Mouse (Mus musculus) midbrain, embryonic 16.5 days (tissue): Measurements from ENCODE around the gene Hjurp. TPM values are rescaled to one million over a fixed set of nuclear protein-coding genes. Genes with fewer than 3 reads are reported as not detected.

Experiments
- ATAC-seq: fragments of 200-750 bp; cut with Nextera tagmentation; 2 replicates; pipeline ENCODE4 v1.8.0; 2017; ENCODE audit warnings: moderate TSS enrichment
- H3K27ac ChIP-seq: fragments of 300-500 bp; sonication (generic); 2 replicates; pipeline ENCODE4 v1.5.1; 2014; ENCODE audit warnings: mild to moderate bottlenecking, low read length, mixed read lengths
- H3K27me3 ChIP-seq: fragments of 300-500 bp; sonication (generic); 2 replicates; pipeline ENCODE4 v1.6.1; 2014; ENCODE audit warnings: low read depth, low read length, mixed read lengths; ENCODE audit not compliant: control insufficient read depth, insufficient read depth
- H3K36me3 ChIP-seq: fragments of 300-500 bp; sonication (generic); 2 replicates; pipeline ENCODE4 v1.6.1; 2014; ENCODE audit warnings: mild to moderate bottlenecking, low read length, moderate library complexity, mixed read lengths; ENCODE audit not compliant: control insufficient read depth, insufficient read depth
- H3K4me1 ChIP-seq: fragments of 300-500 bp; sonication (generic); 2 replicates; pipeline ENCODE4 v1.6.1; 2014; ENCODE audit warnings: mild to moderate bottlenecking, low read length, mixed read lengths; ENCODE audit not compliant: control insufficient read depth, insufficient read depth
- H3K4me2 ChIP-seq: fragments of 300-500 bp; sonication (generic); 2 replicates; pipeline ENCODE4 v1.6.1; 2014; ENCODE audit warnings: mild to moderate bottlenecking, low read length, mixed read lengths
- H3K4me3 ChIP-seq: fragments of 300-500 bp; sonication (generic); 2 replicates; pipeline ENCODE4 v1.5.1; 2014; ENCODE audit warnings: low read depth, mild to moderate bottlenecking, low read length, moderate library complexity, mixed read lengths
- H3K9ac ChIP-seq: fragments of 300-500 bp; sonication (generic); 2 replicates; pipeline ENCODE4 v1.6.1; 2014; ENCODE audit warnings: low read depth, low read length, mixed read lengths
- H3K9me3 ChIP-seq: fragments of 300-500 bp; sonication (generic); replicated peaks from 2 replicates; pipeline ENCODE4 v1.6.1; 2014; ENCODE audit warnings: mild to moderate bottlenecking, low read length, mixed read lengths; ENCODE audit not compliant: control insufficient read depth, poor library complexity, severe bottlenecking
- WGBS: fragments of 180-500 bp; shearing (Covaris S2); extraction: QIAGEN DNeasy Blood & Tissue Kit; methylation state at CpG from one replicate; pipeline ENCODE4 v1.1.7; 2014; 5-methylcytosine and 5-hydroxymethylcytosine counted together
- polyA plus RNA-seq: library from polyadenylated mRNA; unstranded; fragments of >200 nt; fragmentation: Nextera tagmentation; extraction: Ambion mirVana; gene quantifications from 2 replicates; pipeline ENCODE4 v1.2.1, GENCODE M21; 2015

Gene Hjurp
- polyA plus RNA-seq, 1 experiment from 2014 or later: 77.3 TPM

- no peak overlapping the region for H3K9ac ChIP-seq
- H3K9me3 ChIP-seq: peaks cover 79% of the 10 kb centered on the region
- H3K27ac ChIP-seq: no peak overlapping the region
- 82% methylated on average over 2 of the region's 2 CpGs for WGBS
- H3K4me2 ChIP-seq: no peak overlapping the region
- no peaks in the 10 kb centered on the region for H3K36me3 ChIP-seq
- H3K27me3 ChIP-seq: no peaks in the 10 kb centered on the region
- no peak for ATAC-seq
- H3K4me3 ChIP-seq: no peak overlapping the region
- no peaks in the 10 kb centered on the region for H3K4me1 ChIP-seq
Observed at GRCm38 (mm10) chr1:88299529-88299945, 22.1 kb upstream of the Hjurp start.

GRCm38 (mm10) chr1:88298686-88299528, 21.5 kb upstream of the Hjurp start:
- no peak overlapping the region for H3K4me2 ChIP-seq
- H3K4me1 ChIP-seq: no peaks in the 10 kb centered on the region
- H3K27ac ChIP-seq: no peak overlapping the region
- no peaks in the 10 kb centered on the region for H3K27me3 ChIP-seq
- H3K36me3 ChIP-seq: no peaks in the 10 kb centered on the region
- WGBS: 65% methylated on average over 4 of the region's 4 CpGs
- peaks cover 75% of the 10 kb centered on the region for H3K9me3 ChIP-seq
- H3K9ac ChIP-seq: no peak overlapping the region
- no peak overlapping the region for H3K4me3 ChIP-seq
- no peak for ATAC-seq

GRCm38 (mm10) chr1:88297480-88298258, 20.2 kb upstream of the Hjurp start:
- Histone ChIP-seq H3K4me2 (no peak overlapping the region), H3K36me3 (no peaks in the 10 kb centered on the region), H3K4me3 (no peak overlapping the region), H3K9me3 (peaks cover 66% of the 10 kb centered on the region), H3K27me3 (no peaks in the 10 kb centered on the region), H3K4me1 (no peaks in the 10 kb centered on the region), H3K27ac (no peak overlapping the region), H3K9ac (no peak overlapping the region)
- no peak for ATAC-seq
- WGBS: 68% methylated on average over 7 of the region's 7 CpGs

GRCm38 (mm10) chr1:88296171-88296920, 18.9 kb upstream of the Hjurp start:
- Histone ChIP-seq H3K9ac (no peak overlapping the region), H3K4me3 (no peak overlapping the region), H3K36me3 (no peaks in the 10 kb centered on the region), H3K4me1 (no peaks in the 10 kb centered on the region), H3K27me3 (no peaks in the 10 kb centered on the region), H3K4me2 (no peak overlapping the region), H3K27ac (no peak overlapping the region), H3K9me3 (peaks cover 63% of the 10 kb centered on the region)
- ATAC-seq: 0 out of 2 replicates have a peak, but pooled peaks have one; percentile 9
- WGBS: 72% methylated on average over 4 of the region's 4 CpGs

GRCm38 (mm10) chr1:88294650-88295049, 17.2 kb upstream of the Hjurp start:
- Histone ChIP-seq H3K27me3 (no peaks in the 10 kb centered on the region), H3K4me3 (no peak overlapping the region), H3K36me3 (no peaks in the 10 kb centered on the region), H3K4me2 (no peak overlapping the region), H3K27ac (no peak overlapping the region), H3K9me3 (peaks cover 56% of the 10 kb centered on the region), H3K9ac (no peak overlapping the region), H3K4me1 (no peaks in the 10 kb centered on the region)
- WGBS: 21% methylated on average over 1 of the region's 1 CpGs
- ATAC-seq: no peak

- no peak for ATAC-seq
- no peak overlapping the region for H3K27ac ChIP-seq
- H3K9me3 ChIP-seq: peaks cover 40% of the 10 kb centered on the region
Observed at GRCm38 (mm10) chr1:88292057-88292456, 14.6 kb upstream of the Hjurp start.

GRCm38 (mm10) chr1:88291409-88292005, 14.1 kb upstream of the Hjurp start:
- H3K4me3 ChIP-seq: no peak overlapping the region
- H3K4me1 ChIP-seq: no peaks in the 10 kb centered on the region
- H3K9ac ChIP-seq: no peak overlapping the region
- no peak overlapping the region for H3K4me2 ChIP-seq
- H3K9me3 ChIP-seq: peaks cover 42% of the 10 kb centered on the region
- WGBS: 66% methylated on average over 3 of the region's 3 CpGs
- no peaks in the 10 kb centered on the region for H3K36me3 ChIP-seq
- ATAC-seq: no peak
- no peak overlapping the region for H3K27ac ChIP-seq
- H3K27me3 ChIP-seq: no peaks in the 10 kb centered on the region

More at GRCm38 (mm10) chr1:88292057-88292456, 14.6 kb upstream of the Hjurp start:
- Histone ChIP-seq H3K9ac (no peak overlapping the region), H3K4me1 (no peaks in the 10 kb centered on the region), H3K36me3 (no peaks in the 10 kb centered on the region), H3K27me3 (no peaks in the 10 kb centered on the region), H3K4me3 (no peak overlapping the region), H3K4me2 (no peak overlapping the region)
- 52% methylated on average over 2 of the region's 2 CpGs for WGBS

GRCm38 (mm10) chr1:88290511-88290910, 13.1 kb upstream of the Hjurp start:
- no peak overlapping the region for H3K4me3 ChIP-seq
- no peaks in the 10 kb centered on the region for H3K27me3 ChIP-seq
- H3K36me3 ChIP-seq: no peaks in the 10 kb centered on the region
- H3K27ac ChIP-seq: no peak overlapping the region
- no peak overlapping the region for H3K4me2 ChIP-seq
- no peak for ATAC-seq
- H3K9ac ChIP-seq: no peak overlapping the region
- WGBS: 73% methylated on average over 1 of the region's 1 CpGs
- H3K9me3 ChIP-seq: peaks cover 45% of the 10 kb centered on the region
- no peaks in the 10 kb centered on the region for H3K4me1 ChIP-seq
